Mouse (Mus musculus) heart, adult 9 months (tissue): ENCODE measurements at regions not wholly inside any gene's neighbourhood (a gene's known extent, or its start where the extent isn't known, plus 50 kb on each side); places are given as distances from the start of the nearest gene placed in this dataset.

Experiments
- DNase-seq, 2 experiments: peaks; one replicate each; pipeline ENCODE4 v3.0.0; 2022; ENCODE audit warnings: low spot score in 2 of 2

- no peak for DNase-seq
These were observed 579.3 kb upstream of the Plxna2 start for GRCm38 (mm10) chr1:194038711-194039110.

GRCm38 (mm10) chr1:194034199-194034883, 583.7 kb upstream of the Plxna2 start:
- DNase-seq, result no peak

GRCm38 (mm10) chr1:194032603-194033002, 585.4 kb upstream of the Plxna2 start:
- no peak for DNase-seq

DNA sequence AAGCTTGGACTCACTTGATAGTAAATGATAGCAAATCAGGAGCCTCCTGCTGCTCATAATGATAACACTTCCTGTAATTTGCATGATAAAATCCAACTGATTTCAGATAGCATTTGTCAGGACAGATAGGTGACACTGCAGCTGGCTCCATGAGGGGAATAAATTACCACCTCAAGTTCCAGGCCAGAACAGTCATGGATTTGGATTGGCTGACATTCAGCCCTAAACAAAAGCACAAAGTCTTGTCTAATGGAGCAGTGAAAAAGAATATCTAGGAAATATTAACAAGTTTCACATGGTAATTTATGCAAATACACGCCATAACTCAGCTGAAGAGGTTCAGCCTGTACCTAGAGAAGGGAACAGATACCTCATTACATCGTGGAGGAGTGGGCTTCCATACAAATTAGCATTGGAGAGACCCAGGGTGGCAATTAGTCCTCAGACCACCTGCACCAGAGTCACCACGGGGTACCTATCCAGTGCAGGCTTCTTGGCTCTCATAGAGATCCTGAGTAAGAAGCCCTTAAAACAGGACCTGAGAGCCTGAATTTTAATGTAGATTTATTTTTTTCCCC, 587.3 kb upstream of the Plxna2 start:
- no peak for DNase-seq

- DNase-seq, result no peak
These were observed 590.9 kb upstream of the Plxna2 start for GRCm38 (mm10) chr1:194026958-194027692.

DNA sequence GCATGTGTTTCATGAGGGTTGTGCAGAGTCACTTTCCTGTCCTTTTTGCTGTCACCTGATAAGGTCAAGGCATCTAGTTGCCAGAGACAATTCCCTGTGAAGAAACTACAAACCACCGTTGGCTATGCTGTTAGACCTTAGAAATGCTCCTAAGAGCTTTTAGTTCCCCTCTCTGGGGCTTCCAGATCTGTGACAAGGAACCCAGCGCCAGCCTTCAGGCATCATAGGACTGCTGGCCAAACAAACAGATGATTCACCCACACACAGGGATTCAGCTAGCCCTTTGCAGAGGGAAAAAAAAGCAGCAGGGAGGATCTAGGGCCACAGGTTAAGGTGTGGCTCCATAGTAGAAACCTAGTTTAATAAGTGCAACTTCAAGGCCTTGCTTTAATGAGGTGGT, 591.8 kb upstream of the Plxna2 start:
- DNase-seq, result no peak

DNA sequence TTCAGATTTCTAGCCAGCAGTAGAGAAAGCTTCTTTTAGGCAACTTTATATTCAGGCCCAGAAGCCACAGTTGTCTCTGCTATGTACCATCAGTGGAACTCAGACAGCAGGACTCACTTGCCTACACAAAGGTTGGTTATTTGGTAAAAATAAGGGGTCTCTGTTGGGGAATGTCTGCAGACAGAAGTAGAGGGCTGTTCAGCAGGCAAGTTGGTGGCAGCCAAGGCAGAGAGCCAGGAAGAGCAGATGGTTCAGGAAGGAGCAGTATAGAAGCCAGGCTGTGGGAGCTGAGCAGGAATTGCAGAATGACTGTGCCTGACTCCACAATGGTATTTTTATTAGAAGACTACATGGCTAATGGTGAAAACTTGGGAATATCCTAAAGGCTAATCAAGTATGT, 598.7 kb upstream of the Plxna2 start:
- no peak for DNase-seq

GRCm38 (mm10) chr1:193992226-193992625, 622.1 kb upstream of the Camk1g start:
- no peak for DNase-seq

DNA sequence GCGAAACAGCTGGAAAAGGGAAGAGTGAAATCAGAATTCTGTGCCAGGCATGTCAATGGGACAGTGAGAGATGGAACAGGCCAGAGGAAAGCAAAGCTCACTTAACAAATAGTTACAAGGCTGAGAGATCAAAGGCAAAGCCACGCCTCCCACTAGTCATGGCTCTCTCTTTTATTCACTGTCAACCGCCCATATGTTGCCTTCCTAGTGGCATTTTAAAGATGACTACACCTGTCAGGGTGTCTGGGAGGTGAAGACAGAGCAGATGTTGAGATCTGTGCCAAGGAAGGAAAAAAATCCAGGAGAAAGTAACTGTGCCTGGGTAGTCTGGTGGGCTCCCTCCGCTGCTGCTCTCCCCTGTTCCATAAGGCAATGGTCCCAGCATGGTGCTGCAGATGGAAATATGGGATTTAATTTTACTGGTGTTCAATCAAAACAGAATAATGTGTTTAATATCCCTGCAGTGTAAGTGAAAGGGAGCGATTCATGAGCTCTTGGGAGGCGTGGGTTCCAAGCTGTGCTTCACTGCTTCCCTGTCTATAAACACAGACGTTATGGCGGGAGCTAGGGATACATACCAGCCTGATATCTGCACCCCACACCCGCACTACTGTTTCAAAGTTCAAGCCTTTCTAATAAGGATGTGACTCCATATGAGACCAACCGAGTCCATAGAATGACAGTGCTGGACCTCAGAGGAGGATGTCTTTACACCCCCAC, 620.0 kb upstream of the Camk1g start:
- DNase-seq, result no peak

DNA sequence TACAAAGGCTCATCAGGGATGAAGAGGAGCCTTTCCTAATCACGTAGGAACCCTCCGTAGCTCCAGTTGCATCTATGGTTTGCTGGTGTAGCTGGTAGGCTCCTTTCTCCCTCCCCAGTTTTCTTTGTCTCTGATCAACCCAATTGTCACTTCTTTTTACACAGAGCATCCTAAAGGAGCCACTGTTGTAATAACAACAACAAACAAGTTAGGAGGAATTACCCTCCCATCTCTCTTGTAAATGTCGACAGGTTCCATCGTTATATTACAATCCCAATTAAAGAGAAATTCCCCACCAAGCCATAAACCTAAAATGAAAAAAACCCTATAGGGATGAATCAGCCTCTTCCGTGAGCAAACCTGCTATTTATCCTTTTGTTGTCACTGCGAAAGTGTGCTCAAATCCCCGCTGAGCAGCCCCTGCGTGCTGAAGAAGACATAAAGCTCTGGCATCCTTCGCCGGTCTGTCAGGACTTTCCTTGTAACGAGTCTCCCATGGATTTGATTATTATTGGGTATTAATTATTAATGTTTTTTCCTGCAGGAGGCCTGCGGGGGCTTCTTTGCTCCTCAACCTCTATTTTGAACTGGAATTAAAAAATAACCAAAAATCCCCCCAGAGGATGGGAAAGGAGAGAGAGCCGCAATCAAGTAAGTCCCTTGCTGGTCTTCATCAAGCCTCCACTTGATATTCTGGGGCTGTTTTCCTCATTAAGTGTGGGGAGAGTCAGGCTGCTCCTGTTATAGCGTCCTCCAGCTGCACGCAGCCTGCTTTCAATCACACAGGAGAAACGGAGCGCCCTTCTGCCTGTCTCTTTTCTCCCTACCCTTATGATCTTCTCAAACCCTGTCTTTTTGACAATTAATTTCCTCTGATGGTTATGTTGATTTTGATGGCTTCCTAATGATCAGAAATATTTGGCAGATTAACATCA, 619.1 kb upstream of the Camk1g start:
- DNase-seq, result no peak

- DNase-seq, result no peak
These were observed 610.5 kb upstream of the Camk1g start for GRCm38 (mm10) chr1:193980571-193980970.

DNA sequence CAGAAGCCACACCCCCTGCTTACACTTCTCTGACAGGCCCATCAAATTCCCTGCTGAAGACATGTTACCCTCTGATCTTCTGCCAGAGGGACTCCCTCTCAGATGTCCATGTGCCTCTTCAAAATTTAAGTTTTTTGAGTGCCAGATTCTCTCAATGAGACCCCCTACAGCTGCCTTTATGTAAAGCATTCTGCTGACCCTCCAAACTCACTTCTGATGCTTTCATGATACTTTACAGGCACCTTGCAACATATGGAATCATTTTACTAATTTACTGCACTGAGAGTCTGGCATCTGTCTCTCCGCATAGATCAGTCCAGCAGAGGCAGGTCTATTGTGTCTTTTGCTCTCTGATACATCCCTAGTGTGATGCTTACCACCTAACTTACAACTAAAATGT, 601.4 kb upstream of the Camk1g start:
- DNase-seq, result no peak

DNA sequence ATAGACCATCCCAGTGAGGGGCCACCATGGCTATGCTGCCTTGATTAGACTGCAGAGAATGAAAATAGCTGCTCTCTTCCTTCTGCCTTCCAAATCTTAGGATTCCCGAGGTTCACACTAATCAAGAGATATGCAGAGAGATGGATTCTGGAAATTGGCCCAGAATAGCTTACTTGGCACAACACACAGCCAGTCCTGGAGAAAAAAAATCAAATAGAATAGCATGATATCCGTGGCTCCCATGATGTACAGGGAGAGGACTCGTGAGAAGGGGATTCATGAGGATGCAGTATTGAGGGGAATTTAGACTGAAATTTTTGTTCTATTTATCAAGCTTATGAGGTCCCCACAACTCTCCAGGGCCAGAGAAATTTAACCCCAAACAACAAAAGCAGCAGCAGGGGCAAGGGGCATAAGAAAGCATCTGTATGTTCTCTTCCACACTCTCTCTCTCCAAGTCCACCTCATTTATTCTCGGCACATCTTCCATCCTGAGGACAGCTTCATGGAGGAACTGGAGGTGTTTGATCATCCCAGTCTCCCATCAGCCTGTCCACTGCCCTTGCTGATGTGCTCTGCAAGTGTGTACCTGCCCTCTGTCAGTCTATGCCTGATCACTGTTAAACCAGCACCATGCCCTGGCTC, 599.3 kb upstream of the Camk1g start:
- no peak for DNase-seq

DNA sequence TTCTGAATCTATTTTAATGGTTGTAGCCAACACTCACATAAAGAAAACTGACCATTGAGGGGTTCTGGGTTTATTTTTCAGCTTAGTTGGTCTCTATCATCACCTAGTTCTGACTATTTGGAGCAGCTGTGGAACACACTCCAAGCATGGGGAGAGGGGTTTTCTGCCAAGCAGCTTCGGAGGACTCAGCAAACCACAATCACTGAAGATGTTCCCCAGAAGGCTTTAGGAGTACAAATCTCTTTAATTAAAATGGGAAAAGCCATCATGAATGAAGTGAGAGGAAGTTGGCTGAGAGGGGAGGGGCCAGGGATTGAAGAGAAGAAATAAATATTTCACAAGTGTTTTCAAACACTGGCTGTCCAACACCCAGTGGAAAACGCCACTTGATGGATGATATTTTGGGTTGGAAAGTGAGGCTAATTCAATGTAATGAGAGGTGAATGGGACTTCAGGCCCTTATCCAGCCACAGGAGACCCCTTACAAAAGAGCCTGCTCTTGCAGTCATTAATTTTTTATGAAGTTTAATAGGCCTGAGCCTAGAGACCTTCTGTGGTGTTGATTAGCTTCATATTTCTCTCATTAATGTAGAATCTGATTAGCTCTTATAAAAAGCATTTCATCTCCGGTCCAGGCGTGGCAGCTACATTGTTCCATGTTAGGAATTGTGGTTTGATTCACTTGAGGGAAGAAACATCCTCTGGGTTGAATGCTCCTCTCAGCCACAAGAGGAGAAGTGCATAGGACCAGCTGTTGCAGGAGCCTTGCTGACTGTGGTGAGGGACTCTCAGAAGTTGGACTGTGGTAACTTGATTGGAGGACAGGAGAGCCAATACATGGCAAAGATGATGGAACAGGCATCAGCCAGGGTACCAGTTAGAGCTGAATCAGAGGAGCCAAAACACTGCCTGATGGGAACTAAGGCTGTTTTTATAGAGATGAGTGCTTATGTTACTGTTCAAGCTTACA, 598.1 kb upstream of the Camk1g start:
- no peak for DNase-seq

DNA sequence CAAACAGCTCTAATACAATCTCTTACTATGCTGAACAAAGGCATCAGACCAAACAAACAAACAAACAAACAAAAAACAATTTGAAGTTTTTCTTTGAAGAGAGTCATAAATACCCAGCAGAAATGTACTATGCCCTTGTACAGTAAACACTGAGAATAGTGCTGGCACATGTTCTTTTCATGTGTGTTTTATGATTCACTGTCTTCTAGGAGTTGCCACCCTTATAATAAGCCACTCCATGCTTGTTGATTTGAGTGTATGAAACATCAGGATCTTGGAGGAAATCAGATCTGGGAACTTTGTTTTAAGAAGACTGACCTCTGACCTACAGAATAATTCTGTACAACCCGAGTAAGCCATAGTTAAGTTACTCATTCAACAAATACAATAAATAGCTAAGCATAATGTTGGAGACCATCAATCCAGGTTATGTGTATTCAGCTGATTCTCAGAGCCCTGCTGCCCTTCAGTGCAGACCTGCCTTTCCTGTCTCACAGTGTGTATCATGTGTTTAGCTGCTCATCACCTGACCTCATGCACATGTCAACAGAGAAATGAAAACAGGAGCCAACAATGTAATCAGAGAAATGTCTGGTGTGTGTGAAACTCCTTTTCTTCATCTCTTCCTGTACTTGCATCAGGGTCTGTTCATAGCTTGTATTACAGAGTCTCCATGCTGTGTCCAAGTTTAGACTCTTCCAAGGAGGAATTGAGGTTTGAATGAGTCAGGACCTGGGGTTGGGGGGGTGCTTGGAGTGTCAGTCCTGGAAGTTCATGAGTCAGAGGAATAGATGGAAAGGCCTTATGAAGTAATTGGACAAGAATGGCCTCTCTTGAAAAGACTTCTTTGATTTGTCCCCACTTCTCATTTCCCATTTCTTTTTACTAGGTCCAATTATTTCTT, 596.8 kb upstream of the Camk1g start:
- no peak for DNase-seq

- DNase-seq, result no peak
These were observed 595.2 kb upstream of the Camk1g start for GRCm38 (mm10) chr1:193965278-193965677.

GRCm38 (mm10) chr1:193951936-193952335, 581.8 kb upstream of the Camk1g start:
- no peak for DNase-seq

- DNase-seq, result no peak
These were observed 579.7 kb upstream of the Camk1g start for GRCm38 (mm10) chr1:193949817-193950216.
